Mouse (Mus musculus): Measurements from ENCODE around the gene Fam162b.

The Fam162b gene

DNA sequence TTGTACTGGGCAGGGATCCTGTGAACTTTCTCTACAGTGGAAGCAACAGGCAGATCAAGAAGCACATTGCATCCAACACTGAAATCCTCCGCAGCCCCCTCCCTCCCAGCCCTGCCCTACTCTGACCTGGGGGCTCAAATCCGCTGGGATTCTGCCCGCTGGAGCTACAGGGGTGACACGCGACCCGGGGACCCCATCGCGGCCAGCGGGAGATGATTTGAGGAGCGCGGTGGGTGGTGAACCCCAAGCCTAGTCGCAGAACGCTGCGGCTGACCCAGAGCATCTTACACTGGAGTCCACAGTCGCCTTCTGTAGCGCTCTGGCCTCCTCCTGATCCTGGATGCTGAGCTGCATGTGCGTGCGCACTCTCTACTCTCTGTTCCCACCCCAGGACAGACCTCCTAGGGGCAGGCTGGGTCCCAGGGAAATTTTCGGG lies at the start of gene Fam162b:
Fam162b (minus strand) TSS at position 379 of the 436 bp plus-strand sequence.
- DNase-seq, result peak in 1 of 2 experiments; percentile 4

- no peak for DNase-seq
Measured at GRCm38 (mm10) chr10:51631411-51632136, 41.3 kb upstream of the Fam162b start, which contains the start of gene Gprc6a. Gene Gprc6a, minus strand, starts transcription at chr10:51631461.

DNA sequence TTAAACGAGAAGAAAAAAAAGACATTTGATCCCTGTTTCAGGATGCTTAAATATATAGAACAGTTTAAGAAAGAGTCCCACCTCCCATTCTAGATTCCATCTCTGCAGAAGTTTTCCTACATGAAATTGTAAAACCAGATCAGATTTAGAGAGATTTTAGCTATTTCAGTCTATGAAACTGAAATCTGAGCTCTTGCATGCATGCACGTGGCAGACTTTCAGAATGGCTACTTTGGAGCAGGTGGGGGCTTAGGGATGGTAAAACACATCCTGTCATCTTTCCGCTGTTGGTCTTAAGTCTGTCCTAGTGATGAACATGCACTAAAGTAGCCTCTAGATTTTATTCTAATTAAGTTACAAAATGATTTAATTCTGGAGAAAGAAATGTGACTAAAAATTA lies 30.9 kb upstream of the Fam162b start:
- no peak for DNase-seq

DNA sequence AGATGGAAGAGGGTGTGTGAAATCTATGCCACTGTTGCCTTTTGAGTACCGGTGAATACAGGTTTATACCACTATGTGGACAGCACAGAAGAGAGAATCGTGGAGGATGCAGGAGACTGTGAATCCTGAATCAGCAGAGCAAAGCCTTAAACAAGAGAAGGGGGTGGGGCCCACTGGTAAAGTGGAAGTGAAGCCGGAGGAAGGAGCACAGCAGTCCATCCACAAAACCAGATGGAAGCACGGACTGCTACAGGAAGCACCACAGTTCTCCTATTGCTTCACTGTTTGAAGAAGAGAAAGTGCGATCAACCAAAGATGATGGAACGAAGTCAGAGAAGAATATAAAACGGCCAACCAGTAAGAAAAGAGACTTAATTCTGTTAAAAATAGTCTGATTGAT lies 29.8 kb upstream of the Fam162b start:
- peak; percentile 4 to 6 for DNase-seq

DNA sequence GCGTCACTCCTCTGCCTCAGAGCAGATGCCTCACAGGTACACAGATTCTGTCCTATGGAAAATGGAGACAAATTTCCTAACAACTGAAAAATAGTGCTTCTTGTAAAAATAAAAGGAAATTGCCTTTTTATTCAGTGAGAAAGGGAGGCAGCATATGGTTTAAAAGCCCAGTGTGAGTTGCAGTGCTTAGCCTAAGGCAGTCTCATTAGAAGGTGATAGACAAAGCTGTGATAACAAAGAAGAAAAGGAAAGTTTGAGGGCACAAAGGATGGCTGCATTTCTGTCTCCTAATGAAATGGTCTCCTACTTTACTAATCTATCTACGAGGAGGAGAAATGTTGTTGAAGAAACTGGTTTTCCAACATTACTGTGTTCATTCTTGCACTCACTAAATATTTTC lies 28.2 kb upstream of the Fam162b start:
- DNase-seq, result no peak

- no peak for DNase-seq
Measured at GRCm38 (mm10) chr10:51614826-51615590, 24.7 kb upstream of the Fam162b start.

DNA sequence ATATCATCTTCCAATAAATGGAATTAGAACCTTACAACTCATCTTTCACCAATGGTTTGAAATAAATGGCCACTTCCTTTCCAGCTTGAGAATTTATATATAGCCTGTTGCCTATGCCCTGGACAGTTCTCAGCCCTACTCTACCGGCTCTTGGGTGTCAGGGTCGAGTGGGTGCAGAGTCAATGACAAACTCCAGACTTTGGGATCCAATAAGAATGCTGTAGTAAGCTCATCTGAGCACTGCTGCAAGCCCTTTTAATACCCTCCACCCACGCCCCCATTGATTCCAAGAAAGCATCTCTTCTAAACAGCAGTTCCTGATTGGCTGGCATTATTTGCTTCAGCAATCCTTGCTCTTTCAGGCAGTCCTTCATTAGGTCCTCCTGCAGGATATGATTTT lies 23.1 kb upstream of the Fam162b start:
- DNase-seq, result no peak

- DNase-seq, result no peak
Measured at GRCm38 (mm10) chr10:51611969-51612682, 21.8 kb upstream of the Fam162b start.

DNA sequence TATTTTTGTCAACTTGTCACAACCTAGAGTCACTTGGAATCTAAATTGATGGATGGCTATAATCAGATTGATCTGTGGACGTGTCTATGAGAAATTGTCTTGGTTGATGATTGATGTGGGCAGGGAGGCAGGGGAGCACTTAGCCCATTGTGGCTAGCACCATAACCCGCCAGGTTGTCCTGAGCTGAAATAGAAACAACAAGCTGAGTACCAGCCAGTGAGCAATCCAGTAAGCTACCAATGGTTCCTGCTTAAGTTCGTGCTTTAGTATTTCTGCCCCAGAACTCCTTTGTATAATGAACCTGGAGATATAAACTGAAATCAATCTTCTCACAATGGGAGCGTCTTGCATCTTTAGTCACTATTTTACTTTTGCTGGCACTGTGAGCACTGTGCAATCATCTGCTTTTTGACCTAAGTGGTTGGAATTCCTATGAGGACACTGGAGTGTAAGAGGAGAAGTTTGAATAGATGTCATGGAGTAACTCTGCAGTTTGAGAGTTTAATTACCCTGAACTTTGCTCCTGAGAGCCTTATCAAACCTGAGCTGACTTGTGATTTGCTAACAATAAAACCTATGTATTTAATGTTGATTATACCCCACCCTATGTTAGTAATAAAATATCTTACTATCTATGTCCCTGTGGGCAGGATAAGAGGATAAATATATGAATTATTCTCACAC lies 19.6 kb upstream of the Fam162b start:
- DNase-seq, result no peak

GRCm38 (mm10) chr10:51596928-51597635 lies 6.8 kb upstream of the Fam162b start:
- DNase-seq, result no peak

DNA sequence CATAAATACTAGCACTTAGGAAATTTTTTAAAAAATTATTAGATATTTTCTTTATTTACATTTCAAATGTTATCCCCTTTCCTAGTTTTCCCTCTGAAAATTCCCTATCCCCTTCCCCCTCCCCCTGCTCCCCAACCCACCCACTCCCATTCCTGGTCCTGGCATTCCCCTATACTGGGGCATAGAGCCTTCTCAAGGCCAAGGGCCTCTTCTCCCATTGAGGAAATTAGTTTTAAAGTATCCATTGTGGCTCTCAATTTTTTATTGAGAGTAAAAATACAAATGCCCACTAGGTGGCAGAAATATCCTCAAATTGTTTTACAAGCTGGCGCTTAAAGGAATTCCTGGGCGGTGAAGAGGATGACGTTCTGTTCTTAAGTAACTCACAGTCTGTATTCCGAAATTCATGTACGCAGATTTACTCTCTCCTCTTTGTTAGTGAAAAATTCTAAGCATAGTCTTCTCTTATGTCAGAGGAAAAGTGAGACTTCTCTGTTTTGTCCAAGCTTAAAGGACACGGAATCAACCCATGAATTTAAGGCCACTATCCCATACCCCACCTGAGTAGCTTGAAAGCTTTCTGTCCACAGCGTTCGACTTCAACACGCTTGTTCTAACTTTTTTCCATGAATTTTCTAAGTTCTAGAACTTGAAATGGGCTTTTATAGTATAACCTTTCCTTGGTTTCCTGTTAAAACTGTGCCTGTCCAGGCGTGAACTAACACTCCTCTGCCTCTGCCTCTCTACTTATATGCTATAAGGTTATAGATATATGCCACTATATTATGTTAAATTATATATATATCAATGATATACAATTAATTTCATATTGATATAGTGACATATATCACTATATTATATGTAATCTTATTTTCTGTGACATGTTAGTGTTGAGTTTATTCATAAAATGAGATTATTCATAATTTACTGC lies 4.9 kb upstream of the Fam162b start:
- DNase-seq, result peak; percentile 25 to 75

GRCm38 (mm10) chr10:51591574-51591973 lies 1.3 kb upstream of the Fam162b start:
- no peak for DNase-seq

DNA sequence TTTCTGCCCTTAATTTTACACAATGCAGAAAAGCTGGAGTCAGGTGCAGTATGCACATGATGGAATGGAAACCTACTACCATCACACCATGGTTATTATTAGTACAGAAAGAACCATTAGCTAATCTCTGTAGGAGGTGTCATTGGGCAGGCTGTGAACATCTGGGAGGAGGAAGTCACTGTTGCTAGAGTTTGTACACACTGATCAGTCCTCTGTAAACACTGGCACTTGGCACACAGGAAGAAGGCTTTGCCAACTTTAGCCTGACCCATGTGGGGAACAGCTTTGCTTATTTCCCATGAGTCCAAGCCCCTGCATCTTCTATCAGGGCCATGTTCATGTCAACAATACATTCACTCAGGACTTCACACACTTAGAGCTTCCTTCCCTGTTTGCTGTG lies 5.4 kb downstream of the Fam162b start:
- no peak for DNase-seq

- no peak for DNase-seq
Measured at GRCm38 (mm10) chr10:51584378-51584777, 5.9 kb downstream of the Fam162b start.

- DNase-seq, result no peak
Measured at GRCm38 (mm10) chr10:51571225-51571996, 18.9 kb downstream of the Fam162b start.

GRCm38 (mm10) chr10:51556005-51556404 lies 34.3 kb downstream of the Fam162b start:
- peak; percentile 76 to 81 for DNase-seq

GRCm38 (mm10) chr10:51553348-51554123 lies 36.8 kb downstream of the Fam162b start:
- peak; percentile 92 to 93 for DNase-seq

Measured in cerebellum, postnatal 10 days (tissue).